Mouse (Mus musculus) stomach, embryonic 14.5 days (tissue): ENCODE measurements around the gene Dydc1. TPM values are rescaled to one million over a fixed set of nuclear protein-coding genes. Genes with fewer than 3 reads are reported as not detected.
"Not testable (repeated sequence)": the region's sequence is repeated elsewhere in the genome, so short reads cannot be mapped to it uniquely, and the experiment has no call there.

ENCODE experiments used
- ATAC-seq: fragments of 200-750 bp; cut with Nextera tagmentation; 2 replicates; pipeline ENCODE4 v1.8.0; 2017; ENCODE audit warnings: low read depth, moderate TSS enrichment; ENCODE audit not compliant: insufficient number of reproducible peaks, insufficient read depth, low FRiP score
- H3K27ac ChIP-seq: fragments of 300-500 bp; sonication (generic); 2 replicates; pipeline ENCODE4 v1.5.1; 2014; ENCODE audit warnings: mild to moderate bottlenecking, low read length, moderate library complexity, mixed read lengths
- H3K27me3 ChIP-seq: fragments of 300-500 bp; sonication (generic); 2 replicates; pipeline ENCODE4 v1.6.1; 2014; ENCODE audit warnings: low read length, control low read depth, mixed read lengths; ENCODE audit not compliant: control insufficient read depth, insufficient read depth
- H3K36me3 ChIP-seq: fragments of 300-500 bp; sonication (generic); 2 replicates; pipeline ENCODE4 v1.6.1; 2014; ENCODE audit warnings: mild to moderate bottlenecking, control low read depth, low read length, moderate library complexity, mixed read lengths; ENCODE audit not compliant: control insufficient read depth, insufficient read depth
- H3K4me1 ChIP-seq: fragments of 300-500 bp; sonication (generic); 2 replicates; pipeline ENCODE4 v1.6.1; 2014; ENCODE audit warnings: low read length, control low read depth, mixed read lengths; ENCODE audit not compliant: control insufficient read depth, insufficient read depth
- H3K4me2 ChIP-seq: fragments of 300-500 bp; sonication (generic); replicated peaks from 2 replicates; pipeline ENCODE4 v1.6.1; 2014; ENCODE audit warnings: low read depth, low read length, control low read depth
- H3K4me3 ChIP-seq: fragments of 300-500 bp; sonication (generic); 2 replicates; pipeline ENCODE4 v1.5.1; 2014; ENCODE audit warnings: low read depth, low read length, control low read depth
- H3K9ac ChIP-seq: fragments of 300-500 bp; sonication (generic); replicated peaks from 2 replicates; pipeline ENCODE4 v1.6.1; 2014; ENCODE audit warnings: low read depth, mild to moderate bottlenecking, control low read depth, low read length, moderate library complexity, mixed read lengths
- H3K9me3 ChIP-seq: fragments of 300-500 bp; sonication (generic); 2 replicates; pipeline ENCODE4 v1.6.1; 2016; ENCODE audit warnings: low read depth, low read length, control low read depth; ENCODE audit not compliant: control insufficient read depth
- WGBS: fragments of 180-500 bp; shearing (Covaris S2); extraction: QIAGEN DNeasy Blood & Tissue Kit; methylation state at CpG from one replicate; pipeline ENCODE4 v1.1.7; 2014; 5-methylcytosine and 5-hydroxymethylcytosine counted together
- polyA plus RNA-seq: library from polyadenylated mRNA; unstranded; fragments of >200 nt; fragmentation: Nextera tagmentation; extraction: Ambion mirVana; gene quantifications from 2 replicates; pipeline ENCODE4 v1.2.1, GENCODE M21; 2014

The Dydc1 gene
- polyA plus RNA-seq, 1 experiment from 2014 or later = not detected

DNA sequence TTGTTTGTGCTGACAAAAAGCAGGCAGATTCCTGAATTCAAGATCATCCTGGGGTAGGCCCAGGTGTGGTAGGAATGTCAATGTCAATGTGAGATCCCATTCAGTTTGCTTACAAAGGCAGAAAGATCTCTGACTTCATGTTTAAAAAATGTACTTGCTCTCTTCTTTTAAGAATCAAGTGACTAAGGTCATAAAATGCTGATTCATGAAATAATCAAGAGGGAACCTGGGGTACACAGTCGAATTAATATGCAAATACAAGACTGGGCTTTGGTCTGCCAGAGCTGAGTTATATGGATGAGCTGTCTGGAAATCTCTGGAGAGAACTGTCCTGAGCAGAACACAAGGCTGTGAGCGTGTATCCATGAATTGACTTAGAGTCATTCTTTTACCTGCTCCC is 25.3 kb upstream of the Dydc1 start:
- H3K9ac ChIP-seq = no peak overlapping the region
- ATAC-seq = no peak
- 84% methylated on average over 2 of the region's 2 CpGs for WGBS
- no peaks in the 10 kb centered on the region for H3K4me1 ChIP-seq
- H3K27me3 ChIP-seq = no peaks in the 10 kb centered on the region
- H3K4me2 ChIP-seq = no peak overlapping the region
- no peaks in the 10 kb centered on the region for H3K36me3 ChIP-seq
- H3K27ac ChIP-seq = no peak overlapping the region
- no peaks in the 10 kb centered on the region for H3K9me3 ChIP-seq
- no peak overlapping the region for H3K4me3 ChIP-seq

GRCm38 (mm10) chr14:41050471-41050870 is 22.2 kb upstream of the Dydc1 start:
- Histone ChIP-seq H3K9me3 (no peaks in the 10 kb centered on the region), H3K36me3 (no peaks in the 10 kb centered on the region), H3K27ac (no peak overlapping the region), H3K9ac (no peak overlapping the region), H3K4me2 (no peak overlapping the region), H3K27me3 (no peaks in the 10 kb centered on the region), H3K4me3 (no peak overlapping the region), H3K4me1 (no peaks in the 10 kb centered on the region)
- no peak for ATAC-seq
- WGBS = 59% methylated on average over 6 of the region's 6 CpGs

DNA sequence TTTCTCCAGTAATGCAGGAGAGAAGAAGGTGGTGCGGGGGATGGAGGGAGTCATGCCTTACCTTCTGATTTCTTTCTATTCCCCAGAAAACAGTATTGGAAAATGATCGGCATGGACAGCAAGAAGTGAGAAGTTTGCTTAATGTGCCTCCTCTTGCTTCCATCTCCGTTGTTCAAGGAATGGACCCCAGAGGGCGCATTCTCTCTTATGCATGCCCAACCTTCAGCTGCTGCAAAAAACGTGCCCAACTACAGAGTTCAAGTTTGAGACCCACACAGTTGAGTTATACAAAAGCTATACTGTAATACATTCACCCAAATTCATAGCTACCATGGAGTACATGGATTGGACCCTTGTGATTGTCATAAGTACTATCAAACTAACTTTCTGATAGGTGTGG is 20.2 kb upstream of the Dydc1 start:
- Histone ChIP-seq H3K4me3 (no peak overlapping the region), H3K27ac (no peak overlapping the region), H3K27me3 (no peaks in the 10 kb centered on the region), H3K4me1 (no peaks in the 10 kb centered on the region), H3K36me3 (no peaks in the 10 kb centered on the region), H3K9me3 (no peaks in the 10 kb centered on the region), H3K9ac (no peak overlapping the region), H3K4me2 (no peak overlapping the region)
- ATAC-seq = no peak
- 72% methylated on average over 5 of the region's 5 CpGs for WGBS

DNA sequence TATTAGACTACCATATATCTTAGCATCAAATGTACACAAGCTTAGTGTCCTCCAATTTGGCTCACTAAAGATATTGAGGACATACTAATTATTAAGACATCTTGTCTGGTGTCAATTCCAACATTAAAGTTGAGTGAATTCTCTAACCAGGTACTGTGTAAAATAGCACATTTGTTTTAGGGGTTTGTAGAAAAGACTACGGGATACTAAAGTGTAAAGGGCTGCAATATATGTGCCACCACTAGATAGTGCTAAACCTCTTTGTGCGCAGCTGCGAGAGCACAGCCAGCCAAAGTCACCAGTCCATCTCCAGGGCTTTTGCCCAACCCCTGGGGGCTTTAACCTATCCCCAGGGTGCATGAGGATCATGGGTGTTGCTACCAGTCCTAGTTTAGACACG is 19.5 kb upstream of the Dydc1 start:
- not testable (repeated sequence) for ATAC-seq, H3K27me3 ChIP-seq, H3K4me3 ChIP-seq, H3K36me3 ChIP-seq, H3K4me2 ChIP-seq, H3K9me3 ChIP-seq, H3K9ac ChIP-seq, H3K27ac ChIP-seq, H3K4me1 ChIP-seq
- 72% methylated on average over 3 of the region's 4 CpGs for WGBS

DNA sequence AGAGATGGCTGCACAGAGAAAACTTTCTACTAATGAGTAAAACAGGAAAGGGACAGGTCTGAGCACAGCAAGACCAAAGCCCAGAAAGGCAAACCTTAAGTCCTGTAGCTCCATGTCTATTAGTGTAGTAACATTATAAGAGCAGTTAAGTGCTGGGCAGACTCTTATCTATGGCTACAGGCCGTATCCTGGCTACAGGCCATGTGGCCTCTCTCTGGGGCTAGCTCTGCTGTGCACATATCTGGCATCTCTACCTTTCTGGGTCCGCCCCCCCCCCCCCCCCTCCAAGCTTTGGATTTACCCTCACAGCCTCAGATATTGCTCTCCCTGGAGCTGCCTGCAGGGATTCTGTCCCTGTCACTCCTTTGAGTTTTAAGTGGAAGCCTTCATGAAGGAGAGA is 7.5 kb upstream of the Dydc1 start:
- ATAC-seq = peak; percentile 56; the same call in 1 of the 2 replicates
- Histone ChIP-seq H3K4me3 (no peak overlapping the region), H3K9me3 (no peaks in the 10 kb centered on the region), H3K4me1 (no peaks in the 10 kb centered on the region), H3K27ac (no peak overlapping the region), H3K4me2 (no peak overlapping the region), H3K27me3 (no peaks in the 10 kb centered on the region), H3K36me3 (no peaks in the 10 kb centered on the region), H3K9ac (no peak overlapping the region)
- WGBS = 49% methylated on average over 2 of the region's 2 CpGs

DNA sequence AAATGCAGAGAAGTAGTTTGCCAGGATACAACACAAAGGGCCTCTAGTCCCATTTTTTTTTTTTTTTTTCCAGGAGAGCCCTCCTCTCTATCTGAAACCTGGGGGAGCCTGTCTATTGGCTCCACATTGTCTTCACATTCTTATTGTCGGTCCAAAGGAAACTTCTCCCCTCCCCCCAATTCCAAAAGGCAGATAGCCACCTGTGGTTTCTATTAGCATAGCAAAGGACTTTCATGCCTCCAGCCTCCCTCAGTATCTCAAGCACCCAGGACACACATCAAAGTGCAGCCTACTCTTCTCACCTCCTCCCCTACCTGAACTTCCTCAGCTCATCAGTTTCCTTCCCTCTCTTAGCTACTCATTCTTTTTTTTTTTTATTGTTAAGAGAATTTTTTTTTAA is 6.3 kb upstream of the Dydc1 start:
- no peaks in the 10 kb centered on the region for H3K4me1 ChIP-seq
- ATAC-seq = no peak
- WGBS = 10% methylated on average over 1 of the region's 1 CpGs

DNA sequence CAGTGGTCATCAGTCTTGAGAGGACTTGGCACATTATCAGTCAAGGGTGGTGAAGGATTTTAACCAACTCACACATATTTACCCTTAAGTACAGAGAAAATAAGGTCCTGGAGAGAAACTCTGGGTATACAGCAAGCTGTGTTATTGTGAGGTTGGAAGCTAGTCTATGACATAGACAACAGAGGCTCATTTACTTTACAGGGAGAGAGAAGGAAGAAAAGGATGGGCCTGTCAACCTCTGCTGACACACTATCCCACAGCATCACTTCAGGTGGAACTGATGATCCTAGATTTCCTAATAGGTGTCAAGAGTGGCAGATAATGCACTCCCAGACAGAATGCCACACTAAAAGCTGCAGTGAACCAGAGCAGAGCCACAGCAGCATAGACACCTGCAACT is 3.6 kb upstream of the Dydc1 start, which contains the start of gene Dydc2:
Gene Dydc2, minus strand, starts transcription at position 101 of the 400 bp plus-strand sequence.
- Histone ChIP-seq H3K36me3 (no peaks in the 10 kb centered on the region), H3K4me2 (no peak within 1 kb of the TSS), H3K9ac (no peak within 1 kb of the TSS), H3K27me3 (no peaks in the 10 kb centered on the region), H3K9me3 (no peaks in the 10 kb centered on the region), H3K4me3 (no peak within 1 kb of the TSS), H3K27ac (no peak within 1 kb of the TSS), H3K4me1 (no peaks in the 10 kb centered on the region)
- no peak for ATAC-seq

More for the DNA sequence above, 6.3 kb upstream of the Dydc1 start:
- H3K9me3 ChIP-seq = no peaks in the 10 kb centered on the region
- H3K9ac ChIP-seq = no peak overlapping the region
- H3K27ac ChIP-seq = no peak overlapping the region
- H3K4me2 ChIP-seq = no peak overlapping the region
- no peak overlapping the region for H3K4me3 ChIP-seq
- no peaks in the 10 kb centered on the region for H3K36me3 ChIP-seq
- H3K27me3 ChIP-seq = no peaks in the 10 kb centered on the region

- Histone ChIP-seq H3K27me3 (no peaks in the 10 kb centered on the region), H3K4me1 (no peaks in the 10 kb centered on the region), H3K27ac (no peak overlapping the region), H3K9ac (no peak overlapping the region), H3K9me3 (no peaks in the 10 kb centered on the region), H3K4me3 (no peak overlapping the region), H3K36me3 (no peaks in the 10 kb centered on the region), H3K4me2 (no peak overlapping the region)
- no peak for ATAC-seq
- WGBS = 75% methylated on average over 3 of the region's 3 CpGs
These were observed 2.4 kb upstream of the Dydc1 start for GRCm38 (mm10) chr14:41070343-41070742.

- peak overlapping the region; percentile 61 for H3K4me2 ChIP-seq
- H3K27ac ChIP-seq = no peak overlapping the region
- no peaks in the 10 kb centered on the region for H3K36me3 ChIP-seq
- no peaks in the 10 kb centered on the region for H3K9me3 ChIP-seq
- no peak for ATAC-seq
- no peaks in the 10 kb centered on the region for H3K4me1 ChIP-seq
- under 1% methylated on average over 8 of the region's 8 CpGs for WGBS
- no peaks in the 10 kb centered on the region for H3K27me3 ChIP-seq
- peak overlapping the region; percentile 35 for H3K4me3 ChIP-seq
- no peak overlapping the region for H3K9ac ChIP-seq
These were observed 199 bp downstream of the Dydc1 start for GRCm38 (mm10) chr14:41072944-41073275.
